Mouse (Mus musculus): ENCODE results near the gene Dock4. TPM values are rescaled to one million over a fixed set of nuclear protein-coding genes. Genes with fewer than 3 reads are reported as not detected.

Gene Dock4
- polyA plus RNA-seq, 1 experiment from 2014 or later, result 13.3 TPM

- Histone ChIP-seq H3K4me1 (ENCODE audit: insufficient read depth, low read length) (peaks cover 12% of the 10 kb centered on the region), H3K4me2 (replicated peaks; ENCODE audit: low read depth, low read length) (no peak overlapping the region), H3K36me3 (ENCODE audit: insufficient read depth, low read length) (no peaks in the 10 kb centered on the region), H3K9ac (replicated peaks; ENCODE audit: low read length) (no peak overlapping the region), H3K4me3 (ENCODE audit: low read length) (no peak overlapping the region), H3K9me3 (ENCODE audit: low read length) (no peaks in the 10 kb centered on the region), H3K27ac (ENCODE audit: low read length) (no peak overlapping the region), H3K27me3 (ENCODE audit: insufficient read depth, low read length) (no peaks in the 10 kb centered on the region)
- WGBS, result 89% methylated on average over 2 of the region's 2 CpGs
- ATAC-seq (ENCODE audit: low FRiP score, low TSS enrichment), result no peak
Observed at GRCm38 (mm10) chr12:40576749-40577148, 131.0 kb downstream of the Dock4 start.

DNA sequence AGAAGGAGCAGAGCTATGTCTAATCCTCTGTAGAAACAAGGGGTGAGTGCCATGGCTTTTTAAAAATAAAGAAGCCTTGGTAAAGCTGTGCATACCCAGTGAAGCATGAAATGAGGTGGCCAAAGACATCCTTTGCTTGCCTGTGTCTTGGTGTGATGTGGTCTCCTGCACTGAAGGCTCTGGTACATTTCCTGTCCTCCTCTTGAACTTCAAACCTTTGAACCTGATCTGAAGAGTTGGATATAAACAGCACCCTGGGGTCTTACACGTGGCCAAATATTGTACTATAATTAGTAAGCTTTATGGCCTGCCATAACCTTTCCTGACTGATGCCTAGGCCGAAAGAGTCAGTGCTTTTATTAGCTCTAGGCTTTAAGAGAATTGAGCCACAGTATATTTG is 134.6 kb downstream of the Dock4 start:
- H3K9ac ChIP-seq (replicated peaks; ENCODE audit: low read length), result no peak overlapping the region
- H3K36me3 ChIP-seq (ENCODE audit: insufficient read depth, low read length), result no peaks in the 10 kb centered on the region
- 12% methylated on average over 2 of the region's 2 CpGs for WGBS
- H3K27ac ChIP-seq (ENCODE audit: low read length), result no peak overlapping the region
- H3K9me3 ChIP-seq (ENCODE audit: low read length), result no peaks in the 10 kb centered on the region
- no peak overlapping the region for H3K4me3 ChIP-seq (ENCODE audit: low read length)
- peaks cover 12% of the 10 kb centered on the region for H3K4me1 ChIP-seq (ENCODE audit: insufficient read depth, low read length)
- ATAC-seq (ENCODE audit: low FRiP score, low TSS enrichment), result peak; percentile 75
- H3K27me3 ChIP-seq (ENCODE audit: insufficient read depth, low read length), result no peaks in the 10 kb centered on the region
- H3K4me2 ChIP-seq (replicated peaks; ENCODE audit: low read depth, low read length), result no peak overlapping the region

DNA sequence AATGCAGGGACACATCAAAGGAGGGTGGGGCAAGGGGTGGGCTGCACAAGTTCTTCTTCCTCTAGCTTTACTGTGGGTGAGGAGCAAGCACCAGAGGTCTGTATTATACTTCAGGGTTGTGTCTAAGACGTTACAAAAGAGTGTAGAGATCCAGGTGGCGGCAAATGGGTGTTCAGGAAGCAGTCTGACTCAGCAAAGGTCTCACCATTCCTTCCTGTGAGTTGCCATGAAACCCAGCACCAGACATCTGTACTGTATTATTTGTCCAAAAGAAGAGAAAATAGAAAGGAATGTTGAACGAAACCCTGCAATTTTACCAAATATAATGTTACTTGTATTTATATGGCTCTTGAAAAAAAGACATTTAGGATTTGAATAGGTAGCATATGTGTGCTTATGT is 135.3 kb downstream of the Dock4 start:
- Histone ChIP-seq H3K4me3 (ENCODE audit: low read length) (no peak overlapping the region), H3K4me2 (replicated peaks; ENCODE audit: low read depth, low read length) (no peak overlapping the region), H3K27ac (ENCODE audit: low read length) (no peak overlapping the region), H3K36me3 (ENCODE audit: insufficient read depth, low read length) (no peaks in the 10 kb centered on the region), H3K4me1 (ENCODE audit: insufficient read depth, low read length) (peaks cover 12% of the 10 kb centered on the region), H3K27me3 (ENCODE audit: insufficient read depth, low read length) (no peaks in the 10 kb centered on the region), H3K9ac (replicated peaks; ENCODE audit: low read length) (no peak overlapping the region), H3K9me3 (ENCODE audit: low read length) (no peaks in the 10 kb centered on the region)
- no peak for ATAC-seq (ENCODE audit: low FRiP score, low TSS enrichment)
- 52% methylated on average over 3 of the region's 3 CpGs for WGBS

DNA sequence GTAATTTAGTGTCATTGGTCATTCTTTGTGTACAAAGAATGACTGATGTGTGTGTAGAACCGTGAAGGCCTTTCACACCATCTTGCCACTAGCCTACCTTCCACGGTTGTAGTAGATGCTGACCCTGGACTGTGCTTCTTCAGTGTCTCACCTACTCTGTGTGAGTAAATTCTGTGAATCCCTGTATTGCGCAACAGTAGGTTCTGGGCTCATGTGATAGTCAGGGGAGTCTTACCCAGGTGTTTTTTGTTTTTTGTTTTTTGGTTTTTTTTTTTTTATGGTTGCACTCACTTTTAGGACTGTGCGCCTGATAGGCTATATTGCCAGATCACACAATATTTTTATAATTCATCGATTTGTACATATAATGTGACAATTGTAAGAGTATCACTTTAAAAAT is 136.3 kb downstream of the Dock4 start:
- no peak overlapping the region for H3K4me3 ChIP-seq (ENCODE audit: low read length)
- ATAC-seq (ENCODE audit: low FRiP score, low TSS enrichment), result no peak
- no peaks in the 10 kb centered on the region for H3K36me3 ChIP-seq (ENCODE audit: insufficient read depth, low read length)
- H3K4me2 ChIP-seq (replicated peaks; ENCODE audit: low read depth, low read length), result no peak overlapping the region
- H3K9me3 ChIP-seq (ENCODE audit: low read length), result no peaks in the 10 kb centered on the region
- peaks cover 12% of the 10 kb centered on the region for H3K4me1 ChIP-seq (ENCODE audit: insufficient read depth, low read length)
- WGBS, result 81% methylated on average over 5 of the region's 5 CpGs
- H3K27ac ChIP-seq (ENCODE audit: low read length), result no peak overlapping the region
- H3K9ac ChIP-seq (replicated peaks; ENCODE audit: low read length), result no peak overlapping the region
- H3K27me3 ChIP-seq (ENCODE audit: insufficient read depth, low read length), result no peaks in the 10 kb centered on the region

DNA sequence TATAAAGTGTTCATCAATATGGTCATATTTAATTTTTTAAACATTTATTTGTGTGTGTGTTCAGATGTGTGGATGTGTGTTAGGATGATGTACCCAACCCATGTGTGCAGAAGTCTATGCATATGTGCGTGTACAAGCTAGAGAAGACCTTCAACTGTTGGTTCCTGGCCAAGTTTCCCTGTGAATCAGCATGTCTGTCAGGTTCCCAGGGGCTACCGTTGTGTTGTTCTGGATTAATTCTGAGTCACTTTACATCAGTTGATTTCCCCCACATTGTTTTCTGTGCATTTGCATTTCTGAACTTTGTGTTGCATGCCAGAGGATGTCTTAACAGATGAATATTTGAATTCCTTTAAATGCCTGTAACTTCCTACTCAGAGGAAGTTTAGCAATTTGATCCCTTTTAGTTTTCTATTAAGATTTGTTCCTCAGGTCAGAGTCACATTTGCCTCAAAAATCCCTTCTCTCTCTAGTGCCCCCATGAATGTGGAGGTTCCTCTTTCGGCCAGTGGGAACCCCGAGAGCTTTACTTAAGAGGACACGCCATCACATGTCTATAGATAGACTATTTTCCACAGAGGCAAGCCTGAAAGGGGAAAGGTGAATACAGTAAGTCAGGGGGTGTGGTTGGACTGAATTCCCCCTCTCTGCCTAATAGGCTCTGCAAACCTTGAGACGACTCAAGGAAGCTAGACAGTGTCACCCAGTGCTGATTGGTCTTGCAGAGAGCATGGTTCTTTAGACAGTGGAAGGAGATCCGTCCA is 139.0 kb downstream of the Dock4 start:
- Histone ChIP-seq H3K4me2 (replicated peaks; ENCODE audit: low read depth, low read length) (no peak overlapping the region), H3K36me3 (ENCODE audit: insufficient read depth, low read length) (no peaks in the 10 kb centered on the region), H3K27me3 (ENCODE audit: insufficient read depth, low read length) (no peaks in the 10 kb centered on the region), H3K4me1 (ENCODE audit: insufficient read depth, low read length) (peaks cover 12% of the 10 kb centered on the region), H3K27ac (ENCODE audit: low read length) (no peak overlapping the region), H3K4me3 (ENCODE audit: low read length) (no peak overlapping the region), H3K9me3 (ENCODE audit: low read length) (no peaks in the 10 kb centered on the region), H3K9ac (replicated peaks; ENCODE audit: low read length) (no peak overlapping the region)
- WGBS, result 78% methylated on average over 7 of the region's 7 CpGs
- ATAC-seq (ENCODE audit: low FRiP score, low TSS enrichment), result no peak

- H3K4me3 ChIP-seq (ENCODE audit: low read length), result no peak overlapping the region
- H3K4me2 ChIP-seq (replicated peaks; ENCODE audit: low read depth, low read length), result no peak overlapping the region
- ATAC-seq (ENCODE audit: low FRiP score, low TSS enrichment), result no peak
- H3K36me3 ChIP-seq (ENCODE audit: insufficient read depth, low read length), result no peaks in the 10 kb centered on the region
- WGBS, result 85% methylated on average over 4 of the region's 4 CpGs
- no peaks in the 10 kb centered on the region for H3K27me3 ChIP-seq (ENCODE audit: insufficient read depth, low read length)
- 0 out of 2 replicates have a peak, but pooled peaks cover 3% of the 10 kb centered on the region for H3K4me1 ChIP-seq (ENCODE audit: insufficient read depth, low read length)
- no peaks in the 10 kb centered on the region for H3K9me3 ChIP-seq (ENCODE audit: low read length)
- no peak overlapping the region for H3K27ac ChIP-seq (ENCODE audit: low read length)
- H3K9ac ChIP-seq (replicated peaks; ENCODE audit: low read length), result no peak overlapping the region
Observed at GRCm38 (mm10) chr12:40585456-40586141, 139.8 kb downstream of the Dock4 start.

GRCm38 (mm10) chr12:40594161-40594560 is 148.4 kb downstream of the Dock4 start:
- H3K27me3 ChIP-seq (ENCODE audit: insufficient read depth, low read length), result no peaks in the 10 kb centered on the region
- no peak overlapping the region for H3K4me3 ChIP-seq (ENCODE audit: low read length)
- no peaks in the 10 kb centered on the region for H3K9me3 ChIP-seq (ENCODE audit: low read length)
- no peaks in the 10 kb centered on the region for H3K36me3 ChIP-seq (ENCODE audit: insufficient read depth, low read length)
- no peaks in the 10 kb centered on the region for H3K4me1 ChIP-seq (ENCODE audit: insufficient read depth, low read length)
- no peak overlapping the region for H3K4me2 ChIP-seq (replicated peaks; ENCODE audit: low read depth, low read length)
- H3K27ac ChIP-seq (ENCODE audit: low read length), result no peak overlapping the region
- no peak for ATAC-seq (ENCODE audit: low FRiP score, low TSS enrichment)
- WGBS, result 71% methylated on average over 4 of the region's 4 CpGs
- H3K9ac ChIP-seq (replicated peaks; ENCODE audit: low read length), result no peak overlapping the region

DNA sequence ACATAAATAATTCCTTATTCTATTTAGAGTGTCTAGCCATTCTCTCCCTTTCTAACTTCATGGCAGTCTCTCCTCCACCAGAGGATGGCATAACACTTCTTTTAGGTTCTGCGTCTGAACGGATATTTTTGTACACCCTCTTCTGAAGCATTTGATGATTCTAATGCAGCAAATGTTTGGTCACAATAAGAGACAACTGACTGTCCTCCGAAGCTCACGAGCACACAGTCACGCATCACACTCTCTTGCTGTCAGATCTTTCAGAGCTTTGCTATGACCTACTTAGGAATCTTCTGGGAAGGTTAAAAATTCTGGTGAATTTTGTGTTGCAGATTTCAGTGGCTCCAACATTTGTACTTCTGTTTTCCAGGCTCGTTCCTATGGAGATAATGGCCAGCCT is 149.7 kb downstream of the Dock4 start:
- no peak for ATAC-seq (ENCODE audit: low FRiP score, low TSS enrichment)
- H3K27ac ChIP-seq (ENCODE audit: low read length), result no peak overlapping the region
- WGBS, result 90% methylated on average over 6 of the region's 6 CpGs
- H3K9me3 ChIP-seq (ENCODE audit: low read length), result no peaks in the 10 kb centered on the region
- H3K4me2 ChIP-seq (replicated peaks; ENCODE audit: low read depth, low read length), result no peak overlapping the region
- H3K9ac ChIP-seq (replicated peaks; ENCODE audit: low read length), result no peak overlapping the region
- no peaks in the 10 kb centered on the region for H3K4me1 ChIP-seq (ENCODE audit: insufficient read depth, low read length)
- no peak overlapping the region for H3K4me3 ChIP-seq (ENCODE audit: low read length)
- no peaks in the 10 kb centered on the region for H3K36me3 ChIP-seq (ENCODE audit: insufficient read depth, low read length)
- no peaks in the 10 kb centered on the region for H3K27me3 ChIP-seq (ENCODE audit: insufficient read depth, low read length)

GRCm38 (mm10) chr12:40596020-40596419 is 150.3 kb downstream of the Dock4 start:
- H3K27ac ChIP-seq (ENCODE audit: low read length), result no peak overlapping the region
- H3K27me3 ChIP-seq (ENCODE audit: insufficient read depth, low read length), result no peaks in the 10 kb centered on the region
- 83% methylated on average over 7 of the region's 7 CpGs for WGBS
- no peaks in the 10 kb centered on the region for H3K9me3 ChIP-seq (ENCODE audit: low read length)
- H3K4me1 ChIP-seq (ENCODE audit: insufficient read depth, low read length), result no peaks in the 10 kb centered on the region
- H3K4me3 ChIP-seq (ENCODE audit: low read length), result no peak overlapping the region
- ATAC-seq (ENCODE audit: low FRiP score, low TSS enrichment), result no peak
- no peak overlapping the region for H3K4me2 ChIP-seq (replicated peaks; ENCODE audit: low read depth, low read length)
- no peak overlapping the region for H3K9ac ChIP-seq (replicated peaks; ENCODE audit: low read length)
- no peaks in the 10 kb centered on the region for H3K36me3 ChIP-seq (ENCODE audit: insufficient read depth, low read length)

GRCm38 (mm10) chr12:40596441-40596840 is 150.7 kb downstream of the Dock4 start:
- no peak for ATAC-seq (ENCODE audit: low FRiP score, low TSS enrichment)

More at GRCm38 (mm10) chr12:40596441-40596840, 150.7 kb downstream of the Dock4 start:
- H3K4me3 ChIP-seq (ENCODE audit: low read length), result no peak overlapping the region
- no peaks in the 10 kb centered on the region for H3K36me3 ChIP-seq (ENCODE audit: insufficient read depth, low read length)
- H3K4me2 ChIP-seq (replicated peaks; ENCODE audit: low read depth, low read length), result no peak overlapping the region
- H3K4me1 ChIP-seq (ENCODE audit: insufficient read depth, low read length), result no peaks in the 10 kb centered on the region
- WGBS, result 88% methylated on average over 6 of the region's 6 CpGs
- H3K9me3 ChIP-seq (ENCODE audit: low read length), result no peaks in the 10 kb centered on the region
- no peak overlapping the region for H3K9ac ChIP-seq (replicated peaks; ENCODE audit: low read length)
- no peak overlapping the region for H3K27ac ChIP-seq (ENCODE audit: low read length)
- no peaks in the 10 kb centered on the region for H3K27me3 ChIP-seq (ENCODE audit: insufficient read depth, low read length)

Measured in kidney, embryonic 16.5 days (tissue).